Mouse (Mus musculus) ES-E14 (cell line): ENCODE data around the gene Afmid.

Experiments
- CHD2 ChIP-seq: IDR thresholded peaks from 2 replicates; pipeline ENCODE4 v1.6.1; 2014; ENCODE audit warnings: mild to moderate bottlenecking, low read depth, low read length, inconsistent platforms
- HCFC1 ChIP-seq: IDR thresholded peaks from 2 replicates; pipeline ENCODE4 v1.6.1; 2012; ENCODE audit warnings: low read length, inconsistent platforms, borderline replicate concordance; ENCODE audit not compliant: insufficient read depth
- ZC3H11A ChIP-seq: IDR thresholded peaks from 2 replicates; pipeline ENCODE4 v1.6.1; 2012; ENCODE audit warnings: low read depth, mild to moderate bottlenecking, inconsistent platforms, low read length, borderline replicate concordance

GRCm38 (mm10) chr11:117803166-117803688 is 22.5 kb upstream of the Afmid start:
- no peak for TF ChIP-seq ZC3H11A
- no peak for TF ChIP-seq CHD2
- TF ChIP-seq HCFC1, result no peak
